Mouse (Mus musculus): ENCODE measurements around the gene E130308A19Rik. TPM values are rescaled to one million over a fixed set of nuclear protein-coding genes. Genes with fewer than 3 reads are reported as not detected.

Gene E130308A19Rik
- total RNA-seq (2014; rRNA removed; ENCODE audit: low replicate concordance) = 14.7 and 16.3 TPM in 2 replicates
- polyA plus RNA-seq (2015; fragmentation: Nextera tagmentation; extraction: Ambion mirVana) = 11.3 TPM in 2 replicates

DNA sequence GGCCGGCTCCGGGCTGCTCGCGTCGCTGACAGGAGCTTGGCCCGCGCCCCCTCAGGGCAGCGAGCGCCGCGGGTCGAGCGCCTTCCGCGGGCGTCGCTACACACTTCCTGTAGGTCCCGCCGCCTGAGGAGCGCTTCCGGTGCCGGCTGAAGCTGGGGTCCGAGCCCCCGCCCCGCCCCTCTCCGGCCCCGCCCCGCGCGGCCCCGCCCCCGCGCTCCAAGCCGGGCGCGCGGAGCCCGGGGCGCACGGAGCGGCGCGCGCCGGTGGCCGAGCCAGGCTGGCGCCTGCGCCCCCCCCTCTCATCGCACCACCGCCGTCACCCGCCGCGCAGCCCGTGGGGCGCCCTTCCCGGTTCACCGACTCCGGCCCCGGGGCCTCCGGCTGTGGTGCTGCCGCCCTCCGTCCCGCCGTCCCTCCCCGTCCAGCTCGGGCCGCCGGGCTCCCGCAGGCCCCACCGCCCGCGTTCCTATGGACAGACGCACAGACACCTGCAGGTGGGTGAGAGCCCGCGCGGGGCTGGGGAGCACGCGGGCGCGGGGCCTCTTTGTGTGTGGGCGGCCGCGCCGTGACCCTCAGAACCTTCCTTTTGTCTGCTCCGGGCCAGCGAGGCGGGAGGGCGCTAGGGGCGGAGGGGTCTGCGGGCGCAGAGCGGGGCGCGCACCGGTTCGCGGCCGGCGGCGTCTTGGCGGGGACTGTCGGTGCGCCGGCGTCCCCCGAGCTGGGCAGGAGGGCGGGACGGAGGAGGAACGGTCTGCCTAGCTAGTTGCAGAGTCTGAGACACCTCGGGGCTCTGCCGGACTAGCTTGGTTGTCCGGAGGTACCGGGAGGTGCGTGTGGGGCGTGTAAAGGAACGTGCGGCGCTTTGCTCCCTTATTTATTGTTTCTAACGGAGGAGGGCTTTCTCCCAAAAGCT, at the start of gene E130308A19Rik:
Gene E130308A19Rik, plus strand, starts transcription at position 214 of the 913 bp plus-strand sequence.
- Histone ChIP-seq H3K27me3 (ENCODE audit: control insufficient read depth, insufficient read depth, low read length) (no peaks in the 10 kb centered on the region), H3K4me3 (ENCODE audit: low read depth, low read length) (peak within 1 kb of the TSS; percentile 86), H3K9ac (replicated peaks; ENCODE audit: low read depth, low read length) (peak within 1 kb of the TSS; percentile 86), H3K27ac (ENCODE audit: low read depth) (peak within 1 kb of the TSS; percentile 87), H3K4me1 (ENCODE audit: control insufficient read depth, insufficient read depth) (peaks cover 9% of the 10 kb centered on the region; the same call in 1 of the 2 replicates), H3K36me3 (replicated peaks; ENCODE audit: control insufficient read depth, insufficient read depth, low read length) (no peaks in the 10 kb centered on the region), H3K4me2 (ENCODE audit: low read depth, low read length) (peak within 1 kb of the TSS; percentile 60), H3K9me3 (replicated peaks; ENCODE audit: control insufficient read depth, low read length) (0 out of 2 replicates have a peak, but pooled peaks cover 4% of the 10 kb centered on the region)
- ATAC-seq (ENCODE audit: insufficient read depth, low read depth) (peak; percentile 95), DNase-seq (ENCODE audit: low spot score) (peak; percentile 63)
- WGBS = under 1% methylated on average over 96 of the region's 120 CpGs
- no peak for TF ChIP-seq EP300 (IDR thresholded peaks at IDR 0.05; ENCODE audit: low read depth)
- no peak for TF ChIP-seq CTCF (IDR thresholded peaks at IDR 0.05; ENCODE audit: low read depth)

DNA sequence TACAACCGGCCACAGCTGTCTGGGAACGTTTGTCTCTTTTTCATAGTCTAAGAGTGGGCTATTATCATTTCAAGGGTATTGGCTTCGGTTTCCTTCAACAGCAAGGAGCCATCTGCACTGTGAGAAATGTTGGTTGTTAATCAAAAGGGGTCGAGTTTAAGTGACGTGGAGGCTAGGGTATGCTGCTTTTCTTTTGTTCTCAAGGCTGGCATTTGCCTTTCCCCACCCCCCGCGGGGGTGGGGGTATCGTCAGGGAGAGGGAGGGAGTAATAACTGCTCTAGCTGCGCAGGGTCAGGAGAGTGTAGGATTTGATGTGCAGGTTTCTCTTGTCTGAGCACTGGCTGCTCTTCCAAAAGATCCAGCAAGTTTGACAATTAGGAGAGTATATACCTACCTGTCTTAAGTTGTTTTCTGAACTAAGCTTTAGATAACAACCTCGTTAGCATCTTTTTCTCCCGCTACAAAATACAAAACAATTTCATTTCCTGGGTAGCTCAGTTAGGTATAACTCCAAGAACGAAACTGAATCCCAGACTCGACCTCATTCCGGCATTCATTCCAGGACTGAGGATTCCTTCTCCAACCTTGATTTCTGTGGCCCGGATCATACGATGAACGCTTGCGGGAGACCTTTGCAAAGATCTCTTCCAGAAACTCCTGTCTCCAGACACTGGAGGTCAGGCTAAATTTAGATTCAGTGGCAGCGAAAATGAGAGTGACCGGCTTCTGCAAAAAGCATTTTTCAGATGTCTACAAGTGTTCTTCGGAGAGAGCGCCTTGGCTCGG, 45.3 kb upstream of the E130308A19Rik start:
- Histone ChIP-seq H3K4me2 (ENCODE audit: low read depth, low read length) (peak overlapping the region; percentile 79), H3K9me3 (replicated peaks; ENCODE audit: control insufficient read depth, low read length) (no peaks in the 10 kb centered on the region), H3K9ac (replicated peaks; ENCODE audit: low read depth, low read length) (peak overlapping the region; percentile 82), H3K4me1 (ENCODE audit: control insufficient read depth, insufficient read depth) (peaks cover 5% of the 10 kb centered on the region; the same call in 1 of the 2 replicates), H3K27me3 (ENCODE audit: control insufficient read depth, insufficient read depth, low read length) (no peaks in the 10 kb centered on the region), H3K36me3 (replicated peaks; ENCODE audit: control insufficient read depth, insufficient read depth, low read length) (no peaks in the 10 kb centered on the region), H3K27ac (ENCODE audit: low read depth) (peak overlapping the region; percentile 96), H3K4me3 (ENCODE audit: low read depth, low read length) (peak overlapping the region; percentile 82)
- under 1% methylated on average over 23 of the region's 23 CpGs for WGBS
- peak; percentile 73 for DNase-seq (ENCODE audit: low spot score)
- peak; percentile 36 for ATAC-seq (ENCODE audit: insufficient read depth, low read depth)
- TF ChIP-seq EP300 (IDR thresholded peaks at IDR 0.05; ENCODE audit: low read depth) = no peak
- no peak for TF ChIP-seq CTCF (IDR thresholded peaks at IDR 0.05; ENCODE audit: low read depth)

DNA sequence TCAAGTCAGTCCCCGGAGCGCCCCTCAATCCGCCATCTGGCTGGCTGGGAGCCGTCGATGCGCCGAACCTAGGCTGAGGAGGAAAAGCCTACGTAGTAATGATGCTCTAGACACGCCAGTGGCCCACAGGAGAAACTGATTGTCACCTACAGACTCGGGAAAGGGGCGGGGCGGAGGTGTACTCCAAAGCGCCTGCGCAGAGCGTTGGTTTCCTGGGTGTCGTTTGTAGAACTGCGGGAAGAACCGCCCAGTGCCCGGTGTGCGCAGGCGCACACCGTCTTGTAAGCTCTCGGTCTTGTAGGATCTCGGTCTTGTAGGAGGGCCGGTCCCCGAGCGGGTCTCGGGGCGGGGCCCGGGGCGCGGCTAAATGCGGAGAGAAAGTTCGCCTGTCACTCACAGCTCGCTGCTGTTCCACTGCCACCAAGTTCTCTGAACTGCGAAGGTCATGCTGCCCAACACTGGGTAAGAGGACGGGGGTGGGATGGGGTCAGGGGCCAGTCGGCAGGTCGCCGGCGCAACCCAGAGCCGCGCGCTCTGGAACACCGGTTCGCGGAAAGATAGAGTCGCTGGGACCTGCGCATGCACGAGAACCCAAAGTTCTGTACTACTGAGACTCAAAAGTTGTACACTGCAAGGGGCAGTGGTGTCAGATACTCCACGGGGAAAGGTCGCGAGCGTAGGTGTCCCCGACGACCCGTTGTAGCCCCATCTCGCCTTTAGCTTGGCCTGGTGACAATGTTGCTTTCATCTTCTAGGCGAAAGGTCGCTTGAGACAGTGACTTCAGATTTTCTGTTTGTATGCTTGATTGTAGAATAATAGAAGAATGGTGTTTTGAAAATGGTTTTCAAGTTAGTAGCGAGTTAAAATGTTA, 44.5 kb upstream of the E130308A19Rik start, which contains the start of gene Hsdl2:
Gene Hsdl2, plus strand, starts transcription at position 250 of the 872 bp plus-strand sequence.
- under 1% methylated on average over 61 of the region's 61 CpGs for WGBS
- peak; percentile 94 for ATAC-seq (ENCODE audit: insufficient read depth, low read depth)
- peak within 1 kb of the TSS; percentile 82 for H3K9ac ChIP-seq (replicated peaks; ENCODE audit: low read depth, low read length)
- no peaks in the 10 kb centered on the region for H3K27me3 ChIP-seq (ENCODE audit: control insufficient read depth, insufficient read depth, low read length)
- H3K27ac ChIP-seq (ENCODE audit: low read depth) = peak within 1 kb of the TSS; percentile 96
- peaks cover 8% of the 10 kb centered on the region; the same call in 1 of the 2 replicates for H3K4me1 ChIP-seq (ENCODE audit: control insufficient read depth, insufficient read depth)
- DNase-seq (ENCODE audit: low spot score) = peak; percentile 99
- peak within 1 kb of the TSS; percentile 82 for H3K4me3 ChIP-seq (ENCODE audit: low read depth, low read length)
- TF ChIP-seq CTCF (IDR thresholded peaks at IDR 0.05; ENCODE audit: low read depth) = no peak
- TF ChIP-seq EP300 (IDR thresholded peaks at IDR 0.05; ENCODE audit: low read depth) = no peak
- H3K36me3 ChIP-seq (replicated peaks; ENCODE audit: control insufficient read depth, insufficient read depth, low read length) = no peaks in the 10 kb centered on the region
- H3K9me3 ChIP-seq (replicated peaks; ENCODE audit: control insufficient read depth, low read length) = no peaks in the 10 kb centered on the region
- H3K4me2 ChIP-seq (ENCODE audit: low read depth, low read length) = peak within 1 kb of the TSS; percentile 79

DNA sequence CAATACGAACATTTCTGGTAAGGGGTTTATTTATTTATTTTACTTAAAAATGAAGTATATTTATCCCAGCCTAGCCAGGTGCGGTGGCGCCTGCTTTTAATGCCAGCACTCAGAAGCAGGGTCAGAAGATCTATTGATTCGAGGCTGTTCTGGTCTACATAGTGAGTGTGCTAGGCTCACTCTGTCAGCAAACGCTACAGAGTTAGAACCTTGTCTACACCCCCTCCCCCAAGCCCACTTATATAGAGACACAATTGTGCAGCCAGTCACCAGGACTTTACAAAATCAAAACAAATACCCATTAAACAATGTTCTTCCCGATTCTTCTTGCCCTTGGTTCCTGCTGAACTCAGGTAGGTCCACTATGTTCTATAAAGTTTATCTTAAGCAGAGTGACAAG, 43.8 kb upstream of the E130308A19Rik start:
- 22% methylated on average over 6 of the region's 6 CpGs for WGBS
- DNase-seq (ENCODE audit: low spot score) = no peak

More for the DNA sequence above, 43.8 kb upstream of the E130308A19Rik start:
- peak overlapping the region; percentile 96 for H3K27ac ChIP-seq (ENCODE audit: low read depth)
- TF ChIP-seq CTCF (IDR thresholded peaks at IDR 0.05; ENCODE audit: low read depth) = no peak
- no peak for TF ChIP-seq EP300 (IDR thresholded peaks at IDR 0.05; ENCODE audit: low read depth)
- H3K4me2 ChIP-seq (ENCODE audit: low read depth, low read length) = peak overlapping the region; percentile 79
- H3K36me3 ChIP-seq (replicated peaks; ENCODE audit: control insufficient read depth, insufficient read depth, low read length) = no peaks in the 10 kb centered on the region
- H3K27me3 ChIP-seq (ENCODE audit: control insufficient read depth, insufficient read depth, low read length) = no peaks in the 10 kb centered on the region
- ATAC-seq (ENCODE audit: insufficient read depth, low read depth) = no peak
- H3K4me3 ChIP-seq (ENCODE audit: low read depth, low read length) = peak overlapping the region; percentile 82
- H3K9me3 ChIP-seq (replicated peaks; ENCODE audit: control insufficient read depth, low read length) = no peaks in the 10 kb centered on the region
- peaks cover 13% of the 10 kb centered on the region; the same call in 1 of the 2 replicates for H3K4me1 ChIP-seq (ENCODE audit: control insufficient read depth, insufficient read depth)
- peak overlapping the region; percentile 82 for H3K9ac ChIP-seq (replicated peaks; ENCODE audit: low read depth, low read length)

Data from heart, postnatal 0 days (tissue).